Mouse (Mus musculus) spleen, adult 2 months (tissue): Measurements from ENCODE around the gene Tlk1. TPM values are rescaled to one million over a fixed set of nuclear protein-coding genes. Genes with fewer than 3 reads are reported as not detected.
A peak's percentile ranks its signal among the peaks of the same experiment; 100 is the strongest.

Experiments used
- DNase-seq, 2 experiments: peaks; one replicate each; pipeline versions ENCODE4 v3.0.0 to v3.0.0-alpha.2; 2012 to 2021; ENCODE audit warnings: low spot score in 2 of 2, low read depth in 1 of 2
- H3K27ac ChIP-seq: fragments of 200-500 bp; 2 replicates; pipeline ENCODE4 v1.5.1; 2012; ENCODE audit warnings: low read length, inconsistent platforms; ENCODE audit not compliant: insufficient read depth
- H3K27me3 ChIP-seq: fragments of 200-500 bp; 2 replicates; pipeline ENCODE4 v1.6.1; 2012; ENCODE audit warnings: mild to moderate bottlenecking, moderate library complexity, low read length, inconsistent platforms; ENCODE audit not compliant: control insufficient read depth, insufficient read depth
- H3K36me3 ChIP-seq: fragments of 200-500 bp; 2 replicates; pipeline ENCODE4 v1.6.1; 2012; ENCODE audit warnings: mild to moderate bottlenecking, low read length, inconsistent platforms; ENCODE audit not compliant: control insufficient read depth, insufficient read depth
- H3K4me1 ChIP-seq: fragments of 200-500 bp; 2 replicates; pipeline ENCODE4 v1.6.1; 2011; ENCODE audit warnings: inconsistent platforms; ENCODE audit not compliant: control insufficient read depth, insufficient read depth, insufficient read length
- H3K4me3 ChIP-seq: fragments of 200-500 bp; 2 replicates; pipeline ENCODE4 v1.5.1; 2011; ENCODE audit warnings: mild to moderate bottlenecking, inconsistent platforms; ENCODE audit not compliant: insufficient read depth, insufficient read length; ENCODE audit errors: extremely low read depth
- CTCF ChIP-seq: fragments of 200-500 bp; IDR thresholded peaks from 2 replicates; pipeline ENCODE4 v1.5.1; 2011; ENCODE audit warnings: mild to moderate bottlenecking, inconsistent platforms; ENCODE audit not compliant: insufficient read depth, insufficient read length, insufficient replicate concordance; ENCODE audit errors: extremely low read depth
- POLR2A ChIP-seq: fragments of 200-500 bp; IDR thresholded peaks from 2 replicates; pipeline ENCODE4 v1.6.1; 2011; ENCODE audit warnings: low read depth, low read length, inconsistent platforms
- WGBS: fragments of 180-500 bp; shearing (Covaris S2); methylation state at CpG from one replicate; pipeline ENCODE4 v1.1.7; 2018; 5-methylcytosine and 5-hydroxymethylcytosine counted together
- polyA plus RNA-seq: library from polyadenylated mRNA; depleted of rRNA; stranded (reverse); fragments of >200 nt; gene quantifications from 2 replicates; pipeline ENCODE4 v1.2.3, GENCODE M21; 2012

Gene Tlk1
- polyA plus RNA-seq, 1 experiment, result 8.4 TPM

DNA sequence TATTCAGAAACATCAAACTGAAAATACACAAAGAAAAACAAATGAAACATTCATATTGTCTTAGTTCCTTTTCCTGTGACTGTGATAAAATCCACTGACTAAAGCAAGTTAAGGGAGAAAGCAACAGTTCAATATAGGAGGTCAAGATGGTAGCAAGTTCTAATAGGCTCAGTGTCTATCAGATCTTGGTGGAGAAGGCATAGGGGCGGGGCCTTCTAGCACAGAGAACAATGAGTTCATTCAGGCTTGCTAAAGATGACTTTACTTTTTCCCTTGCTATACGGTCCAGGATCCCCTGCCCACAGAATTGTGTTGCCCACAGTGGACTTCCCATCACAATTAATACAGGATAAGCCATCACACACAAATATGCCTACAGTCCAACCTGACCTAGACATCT is 20.3 kb upstream of the Tlk1 start:
- TF ChIP-seq CTCF, result no peak
- TF ChIP-seq POLR2A, result no peak
- Histone ChIP-seq H3K36me3 (no peaks in the 10 kb centered on the region), H3K27me3 (no peaks in the 10 kb centered on the region), H3K27ac (no peak overlapping the region), H3K4me1 (no peaks in the 10 kb centered on the region), H3K4me3 (no peak overlapping the region)
- WGBS, result 77% methylated on average over 2 of the region's 2 CpGs
- DNase-seq, result no peak

DNA sequence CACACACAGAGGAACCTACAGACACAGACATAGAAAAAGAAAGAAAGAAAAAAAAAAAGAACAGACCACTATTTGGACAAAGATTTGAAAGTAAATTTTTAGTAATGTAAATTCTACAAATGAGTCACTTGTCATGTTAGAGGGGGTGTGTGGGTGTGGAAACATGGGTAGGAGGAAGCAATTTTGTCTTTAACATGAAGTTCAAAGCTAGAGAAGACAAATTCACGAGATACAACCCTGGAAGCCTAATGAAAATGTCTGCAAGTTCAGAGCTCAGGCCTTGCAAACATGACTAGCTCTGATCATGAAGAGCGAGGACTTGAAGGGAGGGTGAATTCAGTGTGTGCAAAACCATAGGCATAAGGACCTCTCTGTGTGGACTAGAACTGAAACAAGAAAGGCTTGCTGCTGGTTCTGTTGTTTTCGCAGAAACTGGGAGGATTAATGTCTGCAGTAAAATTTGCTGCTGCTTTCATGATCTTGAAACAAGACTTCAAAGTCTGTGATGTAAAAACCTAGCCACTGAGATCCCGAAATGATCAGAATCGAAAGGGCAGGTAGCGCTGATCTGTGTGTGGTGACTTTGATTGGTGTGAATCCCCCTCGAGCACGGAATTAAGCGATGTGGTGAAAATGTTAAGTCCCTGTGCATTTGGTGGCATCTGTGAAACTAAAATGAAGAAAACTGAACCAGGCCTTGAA is 19.3 kb upstream of the Tlk1 start:
- 76% methylated on average over 9 of the region's 9 CpGs for WGBS
- H3K36me3 ChIP-seq, result no peaks in the 10 kb centered on the region

DNA sequence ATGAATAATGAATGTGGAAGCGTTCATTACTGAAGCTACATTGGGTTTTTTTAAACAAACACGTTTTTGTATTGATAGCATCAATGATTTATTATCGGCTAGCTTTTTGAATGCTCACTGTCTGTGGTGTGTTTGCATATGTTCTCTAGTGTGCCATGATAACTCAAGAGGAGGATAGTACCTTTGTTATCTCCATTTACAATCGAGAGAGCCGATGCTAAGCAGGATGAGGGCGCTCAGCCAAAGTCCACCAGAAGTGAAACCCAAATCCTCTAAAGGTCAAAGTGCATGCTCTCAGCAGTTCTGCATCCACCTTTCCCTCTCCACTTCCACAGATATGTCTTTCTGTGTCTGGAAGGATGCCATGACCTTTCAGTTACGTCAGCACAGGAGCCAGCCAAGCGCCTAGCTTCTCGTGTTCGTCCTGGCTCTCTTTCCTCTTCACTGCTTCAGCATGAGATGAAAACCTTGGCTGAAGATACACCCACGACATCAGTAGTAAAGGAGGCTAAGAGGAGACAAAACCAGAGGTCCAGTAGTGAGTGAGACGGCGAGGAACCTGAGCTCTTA is 16.6 kb upstream of the Tlk1 start:
- no peak for DNase-seq
- Histone ChIP-seq H3K27me3 (no peaks in the 10 kb centered on the region), H3K4me3 (no peak overlapping the region), H3K36me3 (no peaks in the 10 kb centered on the region), H3K27ac (no peak overlapping the region), H3K4me1 (peaks cover 5% of the 10 kb centered on the region; the same call in 1 of the 2 replicates)
- WGBS, result 81% methylated on average over 13 of the region's 13 CpGs
- no peak for TF ChIP-seq CTCF
- no peak for TF ChIP-seq POLR2A

More for the DNA sequence above, 19.3 kb upstream of the Tlk1 start:
- Histone ChIP-seq H3K4me3 (no peak overlapping the region), H3K27ac (no peak overlapping the region), H3K4me1 (no peaks in the 10 kb centered on the region), H3K27me3 (no peaks in the 10 kb centered on the region)
- no peak for DNase-seq
- TF ChIP-seq POLR2A, result no peak
- TF ChIP-seq CTCF, result no peak

DNA sequence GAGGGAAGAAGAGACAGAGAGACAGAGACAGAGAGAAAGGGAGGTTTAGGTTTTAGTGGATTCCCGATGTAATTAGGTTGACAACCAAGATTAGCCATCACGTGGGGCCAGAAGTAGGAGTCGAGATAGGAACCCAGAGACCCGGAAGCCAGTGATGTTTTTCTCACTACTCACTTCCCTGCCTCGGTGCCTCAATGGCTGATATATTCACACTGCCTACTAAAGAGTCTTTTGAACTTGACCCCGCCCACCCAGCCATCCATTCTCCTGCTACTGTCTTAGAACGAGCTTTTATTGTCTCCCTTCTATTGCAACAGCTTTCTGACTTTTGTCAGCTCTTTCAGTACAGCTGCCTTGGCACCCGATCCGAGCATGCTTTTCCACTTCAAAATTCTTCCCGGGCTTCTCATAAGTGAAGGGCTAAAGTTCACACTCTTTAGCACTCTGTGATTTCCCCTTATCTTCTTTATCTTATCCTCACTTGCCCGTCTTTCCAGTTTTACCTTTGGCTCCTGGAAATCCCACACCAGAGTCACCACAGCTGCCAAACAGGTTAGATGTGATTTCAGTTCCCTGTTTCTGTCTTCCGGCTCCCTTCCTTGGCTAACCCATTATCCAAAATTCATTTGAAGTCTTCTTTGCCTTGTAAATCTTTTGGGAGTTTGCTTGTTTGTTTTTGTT is 13.1 kb upstream of the Tlk1 start:
- TF ChIP-seq POLR2A (no peak), CTCF (no peak)
- no peaks in the 10 kb centered on the region for H3K36me3 ChIP-seq
- 0 out of 2 replicates have a peak overlapping the region, but pooled peaks have one; percentile 11 for H3K4me3 ChIP-seq
- no peaks in the 10 kb centered on the region for H3K27me3 ChIP-seq
- peak in 1 of 2 experiments; percentile 15 for DNase-seq
- WGBS, result 42% methylated on average over 12 of the region's 12 CpGs
- peaks cover 5% of the 10 kb centered on the region; the same call in 1 of the 2 replicates for H3K4me1 ChIP-seq
- H3K27ac ChIP-seq, result no peak overlapping the region

DNA sequence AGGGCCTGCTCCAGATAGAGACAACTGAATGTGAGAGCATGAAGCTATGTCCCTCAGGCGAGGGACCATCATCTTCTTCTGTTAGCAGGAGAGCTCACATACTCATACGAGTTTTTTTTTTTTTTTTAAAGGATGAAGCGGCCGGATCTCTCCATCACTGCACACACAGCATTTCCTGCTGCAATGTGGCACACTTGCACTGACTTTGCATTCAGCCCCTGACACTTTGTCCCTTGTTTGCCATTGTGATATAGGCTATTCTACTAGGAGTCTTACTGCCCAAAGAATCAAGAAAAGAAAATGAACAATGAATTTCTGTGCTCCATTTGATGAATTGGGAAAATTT is 10.8 kb upstream of the Tlk1 start:
- peak in 1 of 2 experiments; percentile 10 for DNase-seq
- TF ChIP-seq CTCF, result no peak
- no peak for TF ChIP-seq POLR2A
- no peaks in the 10 kb centered on the region for H3K27me3 ChIP-seq
- H3K36me3 ChIP-seq, result no peaks in the 10 kb centered on the region
- WGBS, result 20% methylated on average over 4 of the region's 4 CpGs
- H3K4me1 ChIP-seq, result peaks cover 5% of the 10 kb centered on the region; the same call in 1 of the 2 replicates
- peak overlapping the region; percentile 56; the same call in 1 of the 2 replicates for H3K27ac ChIP-seq
- peak overlapping the region; percentile 23; the same call in 1 of the 2 replicates for H3K4me3 ChIP-seq

DNA sequence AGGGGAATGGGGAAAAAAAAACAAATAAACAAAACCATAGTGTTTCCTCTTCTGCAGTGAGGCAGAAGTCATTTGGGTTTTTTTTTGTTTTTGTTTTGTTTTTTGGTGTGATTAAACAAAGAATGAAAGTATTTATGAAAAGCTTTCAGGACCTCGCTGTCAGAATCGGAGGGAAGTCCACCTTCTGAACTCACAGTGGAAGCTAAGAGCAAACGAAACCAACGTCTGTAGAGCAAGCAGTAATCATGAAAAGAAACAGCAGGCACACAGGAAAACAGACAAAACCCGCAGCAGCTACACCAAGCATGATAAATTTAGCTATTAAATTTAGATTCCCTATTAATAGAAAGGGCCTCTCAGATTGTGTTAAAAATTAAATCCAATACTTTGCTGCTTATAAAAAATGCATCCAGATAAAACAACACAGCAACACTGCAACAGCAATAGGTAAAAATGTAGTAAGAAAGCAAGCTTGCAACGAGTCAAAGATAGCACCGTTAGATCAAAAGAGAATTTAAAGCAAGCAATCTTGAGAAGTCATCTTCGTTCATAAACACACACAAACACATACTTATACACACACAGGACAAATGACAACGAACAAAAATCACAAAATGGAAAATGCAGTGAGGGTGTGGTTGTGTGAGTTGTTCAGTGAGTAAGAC is 10.2 kb upstream of the Tlk1 start:
- no peaks in the 10 kb centered on the region for H3K27me3 ChIP-seq
- H3K4me3 ChIP-seq, result peak overlapping the region; percentile 23
- peak overlapping the region; percentile 56; the same call in 1 of the 2 replicates for H3K27ac ChIP-seq
- no peaks in the 10 kb centered on the region for H3K36me3 ChIP-seq
- no peak for DNase-seq
- H3K4me1 ChIP-seq, result peaks cover 5% of the 10 kb centered on the region; the same call in 1 of the 2 replicates
- WGBS, result 19% methylated on average over 9 of the region's 9 CpGs
- TF ChIP-seq CTCF, result no peak
- no peak for TF ChIP-seq POLR2A

DNA sequence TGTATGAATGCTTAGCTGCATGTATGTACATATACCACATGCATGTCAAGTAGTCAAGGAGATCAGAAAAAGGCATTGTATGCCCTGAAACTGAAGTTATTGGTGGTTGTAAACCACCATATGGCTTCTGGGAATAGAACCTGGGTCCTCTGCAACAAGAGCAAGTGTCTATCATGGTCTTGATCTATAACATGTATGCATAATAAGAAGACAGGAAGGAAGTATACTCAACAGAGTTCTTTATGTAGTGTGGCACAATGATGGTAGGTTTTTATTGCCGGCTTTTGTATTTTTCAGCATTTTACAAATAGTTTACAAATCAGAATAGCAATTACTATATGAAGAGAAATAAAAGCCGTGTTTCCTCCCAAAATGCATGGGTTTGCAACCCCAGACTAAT is 9.7 kb upstream of the Tlk1 start:
- H3K36me3 ChIP-seq, result no peaks in the 10 kb centered on the region
- 35% methylated on average over 2 of the region's 2 CpGs for WGBS
- no peaks in the 10 kb centered on the region for H3K27me3 ChIP-seq
- peaks cover 5% of the 10 kb centered on the region; the same call in 1 of the 2 replicates for H3K4me1 ChIP-seq
- H3K4me3 ChIP-seq, result no peak overlapping the region
- no peak for DNase-seq
- H3K27ac ChIP-seq, result no peak overlapping the region
- TF ChIP-seq POLR2A, result no peak
- no peak for TF ChIP-seq CTCF
